Mouse (Mus musculus) midbrain, embryonic 16.5 days (tissue): ENCODE measurements around the gene Ranbp3l. TPM values are rescaled to one million over a fixed set of nuclear protein-coding genes. Genes with fewer than 3 reads are reported as not detected.
"Not testable (repeated sequence)": the region's sequence is repeated elsewhere in the genome, so short reads cannot be mapped to it uniquely, and the experiment has no call there.

ENCODE experiments used
- ATAC-seq: fragments of 200-750 bp; cut with Nextera tagmentation; 2 replicates; pipeline ENCODE4 v1.8.0; 2017; ENCODE audit warnings: moderate TSS enrichment
- H3K27ac ChIP-seq: fragments of 300-500 bp; sonication (generic); 2 replicates; pipeline ENCODE4 v1.5.1; 2014; ENCODE audit warnings: mild to moderate bottlenecking, low read length, mixed read lengths
- H3K27me3 ChIP-seq: fragments of 300-500 bp; sonication (generic); 2 replicates; pipeline ENCODE4 v1.6.1; 2014; ENCODE audit warnings: low read depth, low read length, mixed read lengths; ENCODE audit not compliant: control insufficient read depth, insufficient read depth
- H3K36me3 ChIP-seq: fragments of 300-500 bp; sonication (generic); 2 replicates; pipeline ENCODE4 v1.6.1; 2014; ENCODE audit warnings: mild to moderate bottlenecking, low read length, moderate library complexity, mixed read lengths; ENCODE audit not compliant: control insufficient read depth, insufficient read depth
- H3K4me1 ChIP-seq: fragments of 300-500 bp; sonication (generic); 2 replicates; pipeline ENCODE4 v1.6.1; 2014; ENCODE audit warnings: mild to moderate bottlenecking, low read length, mixed read lengths; ENCODE audit not compliant: control insufficient read depth, insufficient read depth
- H3K4me2 ChIP-seq: fragments of 300-500 bp; sonication (generic); 2 replicates; pipeline ENCODE4 v1.6.1; 2014; ENCODE audit warnings: mild to moderate bottlenecking, low read length, mixed read lengths
- H3K4me3 ChIP-seq: fragments of 300-500 bp; sonication (generic); 2 replicates; pipeline ENCODE4 v1.5.1; 2014; ENCODE audit warnings: low read depth, mild to moderate bottlenecking, low read length, moderate library complexity, mixed read lengths
- H3K9ac ChIP-seq: fragments of 300-500 bp; sonication (generic); 2 replicates; pipeline ENCODE4 v1.6.1; 2014; ENCODE audit warnings: low read depth, low read length, mixed read lengths
- H3K9me3 ChIP-seq: fragments of 300-500 bp; sonication (generic); replicated peaks from 2 replicates; pipeline ENCODE4 v1.6.1; 2014; ENCODE audit warnings: mild to moderate bottlenecking, low read length, mixed read lengths; ENCODE audit not compliant: control insufficient read depth, poor library complexity, severe bottlenecking
- WGBS: fragments of 180-500 bp; shearing (Covaris S2); extraction: QIAGEN DNeasy Blood & Tissue Kit; methylation state at CpG from one replicate; pipeline ENCODE4 v1.1.7; 2014; 5-methylcytosine and 5-hydroxymethylcytosine counted together
- polyA plus RNA-seq: library from polyadenylated mRNA; unstranded; fragments of >200 nt; fragmentation: Nextera tagmentation; extraction: Ambion mirVana; gene quantifications from 2 replicates; pipeline ENCODE4 v1.2.1, GENCODE M21; 2015

Ranbp3l gene
- polyA plus RNA-seq, 1 experiment from 2014 or later, result 10.2 TPM

DNA sequence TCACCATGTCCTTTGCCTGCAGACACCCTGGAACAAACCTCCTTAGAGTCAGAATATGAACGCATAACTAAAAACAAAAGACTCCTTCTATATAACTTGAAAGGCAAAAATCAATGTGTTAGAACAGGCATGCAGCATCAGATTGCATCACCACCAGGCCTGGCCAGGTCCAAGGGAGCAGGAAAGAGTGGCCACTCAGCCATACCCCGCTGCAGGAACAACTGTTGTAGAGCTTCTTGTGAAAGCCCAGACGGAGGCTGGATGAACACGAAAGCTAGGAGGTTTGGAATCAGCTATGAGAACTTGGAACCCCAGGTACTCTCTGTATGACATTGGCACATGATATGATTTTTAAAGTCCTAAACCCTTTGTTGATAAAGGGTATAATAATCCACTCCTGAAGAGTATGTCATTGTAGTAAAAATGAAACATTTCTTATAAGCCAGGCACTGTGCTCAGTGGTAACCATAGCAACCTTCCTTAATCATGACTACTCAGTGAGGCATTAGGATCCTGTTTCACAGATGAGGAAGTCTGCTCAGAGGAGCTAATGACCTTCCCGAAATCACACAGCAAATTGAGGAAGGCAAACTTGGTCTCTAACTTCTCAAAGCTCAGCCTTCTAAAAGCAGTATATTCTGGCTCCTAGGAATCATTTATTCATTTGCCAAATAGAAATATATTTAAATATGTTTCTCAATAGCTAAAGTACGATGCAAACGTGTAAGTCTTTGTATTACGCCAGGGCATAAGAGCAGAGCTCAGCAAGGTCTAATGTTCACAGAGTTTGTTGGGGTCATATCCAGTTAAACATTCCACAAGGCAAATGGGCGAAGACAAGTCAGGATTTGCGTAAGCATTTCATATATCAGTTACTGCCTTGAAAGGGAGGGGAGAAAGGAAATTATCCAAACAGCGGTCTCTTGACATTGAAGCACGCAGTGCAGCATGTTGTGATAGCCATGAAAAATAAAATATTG lies 24.4 kb downstream of the Ranbp3l start:
- Histone ChIP-seq H3K9ac (no peak overlapping the region), H3K4me2 (no peak overlapping the region), H3K27ac (no peak overlapping the region), H3K4me3 (no peak overlapping the region), H3K27me3 (no peaks in the 10 kb centered on the region), H3K9me3 (no peaks in the 10 kb centered on the region), H3K4me1 (no peaks in the 10 kb centered on the region), H3K36me3 (no peaks in the 10 kb centered on the region)
- peak; percentile 71 for ATAC-seq
- 78% methylated on average over 12 of the region's 12 CpGs for WGBS

DNA sequence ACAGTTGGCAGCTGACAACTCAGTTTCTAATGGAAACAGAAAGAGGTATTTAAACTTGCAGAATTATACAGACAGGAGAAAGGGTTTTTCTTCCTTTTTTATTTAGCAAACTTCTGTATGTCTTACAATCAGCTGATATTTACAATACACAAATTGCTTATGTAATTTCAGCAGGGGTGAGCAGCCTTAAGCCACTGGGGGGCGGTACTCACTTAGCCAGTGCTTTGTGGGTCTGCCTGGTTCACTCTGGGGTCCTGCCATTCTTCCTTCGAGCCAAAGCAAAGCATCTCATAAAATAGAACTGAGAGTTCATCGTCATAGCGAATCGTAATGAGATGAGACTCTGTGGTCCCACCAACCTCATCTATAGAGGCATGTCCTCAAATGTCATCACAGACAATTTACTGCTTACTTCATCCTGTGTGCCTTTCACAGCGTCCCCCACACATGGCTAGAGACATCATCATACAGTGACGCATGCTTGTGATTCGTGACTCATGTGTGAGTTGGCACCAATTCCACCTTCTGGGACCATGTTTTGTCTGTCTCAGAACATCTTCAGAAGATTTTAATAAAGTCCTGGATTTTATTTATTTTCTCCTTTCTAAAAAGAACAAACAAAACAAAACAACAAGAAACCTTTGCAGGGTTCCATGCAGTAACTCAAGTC lies 27.0 kb downstream of the Ranbp3l start:
- no peak for ATAC-seq
- H3K4me3 ChIP-seq, result no peak overlapping the region
- no peak overlapping the region for H3K9ac ChIP-seq
- WGBS, result 76% methylated on average over 8 of the region's 8 CpGs
- H3K27ac ChIP-seq, result no peak overlapping the region
- no peaks in the 10 kb centered on the region for H3K27me3 ChIP-seq
- H3K9me3 ChIP-seq, result no peaks in the 10 kb centered on the region
- no peaks in the 10 kb centered on the region for H3K4me1 ChIP-seq
- no peaks in the 10 kb centered on the region for H3K36me3 ChIP-seq
- H3K4me2 ChIP-seq, result no peak overlapping the region

DNA sequence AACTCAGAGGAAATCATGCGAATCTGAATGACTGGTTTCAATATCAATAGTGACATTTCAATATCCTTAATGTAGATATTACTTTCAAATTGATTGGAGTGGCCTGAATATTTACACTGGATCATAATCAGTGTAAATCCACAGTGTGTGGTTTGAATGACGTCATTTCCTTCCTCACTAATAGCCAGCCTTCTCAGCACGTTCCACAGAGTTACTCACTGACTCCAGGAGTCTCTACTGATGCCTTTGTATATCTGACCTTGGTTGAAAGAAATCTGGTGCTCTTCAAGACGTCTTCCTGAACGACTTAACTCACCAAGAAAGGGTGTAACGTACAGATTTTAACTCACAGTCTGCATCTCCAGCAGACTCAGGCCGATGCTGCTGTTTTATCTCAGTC lies 27.7 kb downstream of the Ranbp3l start:
- Histone ChIP-seq H3K4me1 (no peaks in the 10 kb centered on the region), H3K27me3 (no peaks in the 10 kb centered on the region), H3K4me3 (no peak overlapping the region), H3K9ac (no peak overlapping the region), H3K4me2 (no peak overlapping the region), H3K27ac (no peak overlapping the region), H3K36me3 (no peaks in the 10 kb centered on the region), H3K9me3 (no peaks in the 10 kb centered on the region)
- WGBS, result 63% methylated on average over 7 of the region's 7 CpGs
- no peak for ATAC-seq

DNA sequence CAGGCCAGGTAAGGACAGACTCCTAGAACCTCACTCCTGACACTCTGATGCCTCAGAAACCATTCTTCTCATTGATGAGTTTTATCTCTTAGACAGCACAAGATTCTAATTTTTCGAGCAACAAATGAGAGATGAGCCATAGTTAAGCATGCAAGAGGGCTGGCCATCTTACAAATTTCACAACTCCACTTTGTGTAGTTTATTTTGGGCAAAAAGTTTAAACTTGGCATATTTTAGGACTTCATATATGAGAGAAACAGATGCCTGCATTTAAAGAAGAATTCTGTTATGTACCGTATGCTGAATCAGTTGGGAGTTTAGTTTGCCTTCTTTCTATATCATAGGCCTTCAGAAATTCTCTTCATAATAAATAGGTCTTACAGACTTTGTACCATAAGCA lies 35.0 kb downstream of the Ranbp3l start:
- Histone ChIP-seq H3K27me3 (no peaks in the 10 kb centered on the region), H3K36me3 (no peaks in the 10 kb centered on the region), H3K4me2 (no peak overlapping the region), H3K9ac (no peak overlapping the region), H3K27ac (no peak overlapping the region), H3K4me1 (no peaks in the 10 kb centered on the region), H3K9me3 (no peaks in the 10 kb centered on the region), H3K4me3 (no peak overlapping the region)
- ATAC-seq, result no peak
- 94% methylated on average over 2 of the region's 2 CpGs for WGBS

DNA sequence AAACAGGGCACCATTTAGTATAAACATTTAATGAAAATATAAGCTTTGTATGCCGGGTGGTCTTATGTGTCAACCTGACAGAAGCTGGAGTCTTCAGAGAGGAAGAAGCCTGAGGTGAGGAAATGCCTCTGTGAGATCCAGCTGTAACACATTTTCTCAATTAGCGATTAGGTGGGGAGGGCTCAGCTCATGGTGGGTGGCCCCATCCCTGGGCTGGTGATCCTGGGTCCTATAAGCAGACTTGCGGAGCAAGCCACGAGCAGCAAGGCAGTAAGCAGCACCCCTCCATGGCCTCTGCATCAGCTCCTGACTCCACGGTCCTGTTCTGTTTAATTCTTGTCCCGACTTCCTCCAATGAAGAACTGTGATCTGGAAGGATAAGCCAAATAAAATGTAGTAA lies 41.4 kb downstream of the Ranbp3l start:
- no peak overlapping the region for H3K4me2 ChIP-seq
- no peak overlapping the region for H3K9ac ChIP-seq
- no peaks in the 10 kb centered on the region for H3K36me3 ChIP-seq
- no peak overlapping the region for H3K4me3 ChIP-seq
- no peaks in the 10 kb centered on the region for H3K4me1 ChIP-seq
- H3K9me3 ChIP-seq, result no peaks in the 10 kb centered on the region
- WGBS, result 78% methylated on average over 6 of the region's 6 CpGs
- H3K27ac ChIP-seq, result no peak overlapping the region
- no peak for ATAC-seq
- H3K27me3 ChIP-seq, result no peaks in the 10 kb centered on the region

DNA sequence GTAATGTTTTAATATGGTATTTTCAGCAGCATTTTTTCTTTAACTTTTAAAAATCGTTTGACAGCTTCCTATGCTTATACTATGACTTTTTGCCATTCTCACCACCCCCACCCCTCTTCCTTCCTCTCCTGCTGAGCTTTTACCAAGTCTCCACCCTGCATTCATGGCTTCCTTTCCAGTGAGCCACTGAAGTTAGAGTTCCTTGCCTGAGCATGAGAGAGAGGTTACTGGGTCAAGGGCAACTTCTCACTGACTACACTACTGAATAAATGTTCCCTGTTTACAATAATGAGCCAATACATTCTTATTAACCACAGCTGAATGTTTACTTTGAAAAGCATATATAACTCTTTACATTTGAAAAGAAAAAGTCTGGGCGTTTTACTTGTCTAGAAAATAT lies 46.8 kb downstream of the Ranbp3l start:
- Histone ChIP-seq H3K9ac (no peak overlapping the region), H3K4me2 (no peak overlapping the region), H3K9me3 (no peaks in the 10 kb centered on the region), H3K27me3 (no peaks in the 10 kb centered on the region), H3K4me1 (no peaks in the 10 kb centered on the region), H3K4me3 (no peak overlapping the region), H3K27ac (no peak overlapping the region), H3K36me3 (no peaks in the 10 kb centered on the region)
- 85% methylated on average over 2 of the region's 2 CpGs for WGBS
- ATAC-seq, result no peak

DNA sequence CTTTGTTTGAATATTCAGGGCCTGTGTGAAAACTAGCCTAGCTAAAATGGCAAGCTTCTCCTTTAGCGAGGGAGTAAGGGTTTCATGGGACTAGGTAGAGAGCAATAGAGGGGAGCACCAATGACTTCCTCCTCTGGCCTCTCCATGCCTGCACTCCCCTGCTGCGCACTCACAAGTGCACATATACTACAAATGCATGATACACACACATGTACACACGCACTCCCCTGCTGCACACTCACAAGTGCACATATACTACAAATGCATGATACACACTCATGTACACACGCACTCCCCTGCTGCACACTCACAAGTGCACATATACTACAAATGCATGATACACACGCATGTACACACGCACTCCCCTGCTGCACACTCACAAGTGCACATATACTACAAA lies 47.7 kb downstream of the Ranbp3l start:
- not testable (repeated sequence) for H3K9me3 ChIP-seq, H3K27me3 ChIP-seq, H3K4me2 ChIP-seq, H3K9ac ChIP-seq, H3K36me3 ChIP-seq, ATAC-seq, H3K27ac ChIP-seq, H3K4me3 ChIP-seq, H3K4me1 ChIP-seq
- 84% methylated on average over 6 of the region's 6 CpGs for WGBS

DNA sequence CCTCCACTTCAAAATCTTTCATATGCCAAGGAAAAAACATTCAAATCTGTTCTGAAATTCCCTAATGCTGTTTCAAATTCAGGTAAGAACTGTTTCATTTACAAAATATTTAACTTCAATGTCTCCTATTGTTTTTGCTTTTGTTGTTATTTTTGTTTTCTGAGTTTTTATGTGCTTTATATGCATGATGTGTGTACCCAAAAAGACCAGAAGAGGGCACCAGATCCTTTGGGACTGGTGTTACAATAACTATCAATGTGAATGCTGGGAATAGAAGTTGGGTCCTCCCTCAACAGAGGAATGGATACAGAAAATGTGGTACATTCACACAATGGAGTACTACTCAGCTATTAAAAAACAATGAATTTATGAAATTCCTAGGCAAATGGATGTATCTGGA lies 88.0 kb downstream of the Ranbp3l start:
- Histone ChIP-seq H3K27me3 (no peaks in the 10 kb centered on the region), H3K9ac (no peak overlapping the region), H3K36me3 (no peaks in the 10 kb centered on the region), H3K9me3 (no peaks in the 10 kb centered on the region), H3K27ac (no peak overlapping the region), H3K4me1 (no peaks in the 10 kb centered on the region), H3K4me3 (no peak overlapping the region), H3K4me2 (no peak overlapping the region)
- ATAC-seq, result no peak

DNA sequence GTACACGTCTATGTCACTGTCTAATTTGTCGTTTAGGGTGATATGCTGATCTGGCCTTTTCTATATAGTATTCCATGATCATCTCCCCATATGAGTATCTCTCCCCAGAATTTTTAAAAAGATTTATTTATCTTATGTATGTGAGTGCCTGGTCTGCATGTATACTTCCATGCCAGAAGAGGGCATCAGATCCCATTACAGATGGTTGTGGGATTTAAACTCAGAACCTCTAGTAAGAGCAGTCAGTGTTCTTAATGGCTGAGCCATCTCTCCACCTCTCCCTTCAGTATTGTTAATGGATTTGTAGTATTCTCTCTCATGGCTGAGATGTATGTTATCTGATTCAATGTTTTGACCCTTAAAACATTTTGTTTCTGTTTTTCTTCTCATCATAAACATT lies 92.1 kb downstream of the Ranbp3l start:
- ATAC-seq, result no peak
- no peak overlapping the region for H3K4me3 ChIP-seq
- no peak overlapping the region for H3K27ac ChIP-seq
- H3K27me3 ChIP-seq, result no peaks in the 10 kb centered on the region
- H3K36me3 ChIP-seq, result no peaks in the 10 kb centered on the region
- no peak overlapping the region for H3K9ac ChIP-seq
- WGBS, result 88% methylated on average over 2 of the region's 2 CpGs
- no peaks in the 10 kb centered on the region for H3K9me3 ChIP-seq
- no peak overlapping the region for H3K4me2 ChIP-seq
- H3K4me1 ChIP-seq, result 0 out of 2 replicates have a peak, but pooled peaks cover 2% of the 10 kb centered on the region
